Mouse (Mus musculus) gastrocnemius, postnatal 10 days (tissue): ENCODE measurements around the gene Dazl. TPM values are rescaled to one million over a fixed set of nuclear protein-coding genes. Genes with fewer than 3 reads are reported as not detected.

Experiments
- DNase-seq: peaks from one replicate; pipeline ENCODE4 v3.0.0; 2021; ENCODE audit warnings: mixed read lengths
- long read RNA-seq, 2 experiments: library from polyadenylated mRNA; stranded (forward); transcript quantifications; one replicate each; pipeline ENCODE4 v2.0.0; 2021
- total RNA-seq, 2 experiments: library from RNA; stranded (reverse); gene quantifications; 2 replicates each; pipeline ENCODE4 v1.2.3; 2021

The Dazl gene
- under 1 TPM; 0.14 to 0.29 TPM for total RNA-seq
- long read RNA-seq, experiment 1, result 0 reads
- long read RNA-seq, experiment 2, result 0 reads

DNA sequence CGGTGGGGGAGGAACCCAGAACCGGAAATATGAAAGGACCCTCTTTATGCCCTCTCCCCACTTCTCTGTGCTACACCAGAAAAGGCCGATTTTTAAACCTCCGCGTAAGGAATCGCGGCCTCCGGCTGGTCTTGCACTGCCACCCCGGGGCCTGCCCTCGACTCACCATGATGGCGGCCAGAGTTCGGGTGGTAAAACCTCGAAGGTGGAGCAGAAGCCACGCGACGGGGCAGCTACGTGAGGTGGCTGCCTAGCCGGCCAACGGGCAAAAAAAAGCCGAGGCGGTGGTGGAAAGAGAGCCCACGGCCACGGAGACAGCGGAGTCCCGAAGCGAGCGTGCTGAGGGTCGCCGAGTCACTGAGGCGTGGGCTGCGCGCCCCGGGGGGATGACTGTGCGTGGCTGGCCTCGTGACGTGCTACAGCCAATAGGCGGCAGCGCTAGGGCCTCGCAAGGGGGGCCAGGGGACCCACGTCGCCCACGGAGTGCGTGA, at the start of gene Dazl:
Gene Dazl (minus strand): TSS at position 396 of the 491 bp plus-strand sequence.
- no peak for DNase-seq

DNA sequence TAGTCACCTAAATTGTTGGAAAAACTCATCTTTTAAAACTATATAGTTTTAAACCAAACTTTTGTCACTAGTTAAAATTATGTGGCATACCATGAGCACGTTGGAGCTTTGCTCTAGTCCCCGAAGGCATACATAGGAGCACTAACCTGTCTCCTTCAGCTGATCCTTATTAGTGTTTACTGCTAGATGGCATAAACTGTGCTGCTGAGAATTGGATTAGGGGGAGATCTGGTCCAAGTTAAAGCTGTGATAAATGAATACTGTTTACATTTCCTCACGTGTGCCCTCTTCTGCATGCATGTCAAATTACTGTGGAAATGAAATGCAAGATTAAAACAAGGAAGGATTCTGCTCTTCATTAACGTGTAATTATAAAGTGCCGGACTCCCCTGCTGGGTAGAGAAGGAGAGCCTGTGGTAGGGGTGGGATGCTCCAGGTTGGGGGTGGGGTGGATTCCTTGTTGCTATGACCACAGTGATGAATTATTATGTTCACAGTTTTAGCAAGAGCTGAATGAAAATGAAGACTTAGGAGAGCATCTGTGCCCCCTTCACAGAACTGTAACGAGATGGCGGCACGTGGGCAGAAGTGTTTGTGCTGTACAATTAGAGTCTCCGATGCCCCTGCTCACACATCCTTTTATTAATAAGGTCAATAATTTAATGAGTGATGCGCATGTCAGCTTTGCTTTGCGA, 48.6 kb upstream of the Dazl start:
- no peak for DNase-seq

DNA sequence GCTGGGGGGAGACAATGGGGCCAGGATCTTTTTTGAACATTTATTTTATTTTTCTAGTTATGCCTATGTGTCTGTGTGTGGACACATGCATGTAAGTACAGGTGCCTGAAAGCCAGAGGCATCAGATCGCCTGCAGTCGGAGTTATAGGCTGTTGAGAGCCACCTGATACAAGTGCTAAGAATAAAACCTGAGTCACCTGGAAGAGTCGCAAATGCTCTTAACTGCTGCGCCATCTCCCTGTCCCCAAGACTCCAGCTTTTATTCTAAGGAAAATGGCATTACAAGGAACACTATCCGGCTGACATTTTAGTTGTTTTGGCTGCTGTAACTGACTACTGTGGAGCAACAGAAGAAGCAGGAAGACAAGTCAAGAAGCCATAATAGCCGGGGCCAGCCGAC, 45.5 kb upstream of the Dazl start:
- no peak for DNase-seq

DNA sequence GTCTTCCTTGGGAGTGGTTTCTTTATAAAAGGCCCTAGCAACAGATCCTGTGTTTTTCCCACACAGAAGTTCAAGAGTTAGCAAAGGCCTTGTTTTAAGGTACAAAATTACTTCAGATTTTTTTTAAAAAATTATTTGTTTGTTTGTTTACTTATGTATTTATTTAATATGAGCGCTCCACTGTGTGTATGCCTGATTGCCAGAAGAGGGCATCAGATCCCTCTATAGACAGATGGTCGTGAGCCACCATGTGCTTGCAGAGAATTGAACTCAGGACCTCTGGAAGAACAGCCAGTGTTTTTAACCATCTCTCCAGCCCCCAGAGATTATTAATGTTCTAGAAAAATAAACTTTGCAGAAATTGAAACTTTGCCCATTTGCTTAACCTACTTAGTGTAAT, 42.3 kb upstream of the Dazl start:
- DNase-seq, result no peak

DNA sequence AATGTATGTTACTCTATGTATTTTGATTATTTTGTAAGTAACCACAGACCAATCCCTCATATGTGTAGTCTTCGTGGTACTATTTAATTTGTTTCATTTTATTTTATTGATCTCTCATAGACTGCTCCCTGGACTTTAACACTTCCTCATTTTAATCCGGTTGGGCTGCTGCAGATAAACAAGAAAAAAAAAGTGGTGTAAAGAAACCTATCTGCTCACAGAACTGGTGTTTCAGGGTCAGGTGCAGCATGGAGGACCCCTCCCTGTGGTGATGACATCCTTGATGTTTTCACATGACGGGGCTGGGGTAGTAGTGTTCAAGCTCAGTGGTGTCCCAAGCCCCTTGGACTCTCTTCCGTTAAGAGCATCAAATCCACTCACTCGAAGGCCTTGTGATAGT, 41.3 kb upstream of the Dazl start:
- DNase-seq, result no peak

DNA sequence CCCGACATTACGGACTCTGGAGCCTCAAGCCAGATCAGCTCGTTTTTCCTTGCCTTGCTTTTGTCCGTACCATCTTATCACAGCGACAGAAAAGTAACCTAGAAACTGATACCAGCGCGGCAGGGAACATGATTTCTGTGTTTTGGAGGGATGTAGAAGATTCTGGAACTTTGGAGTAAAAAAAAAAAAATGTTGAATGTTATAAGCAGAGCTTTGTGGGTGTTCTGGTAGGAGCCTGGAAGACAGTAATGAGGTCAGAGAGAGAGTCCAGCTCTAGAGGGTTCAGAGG, 38.5 kb upstream of the Dazl start:
- DNase-seq, result no peak

DNA sequence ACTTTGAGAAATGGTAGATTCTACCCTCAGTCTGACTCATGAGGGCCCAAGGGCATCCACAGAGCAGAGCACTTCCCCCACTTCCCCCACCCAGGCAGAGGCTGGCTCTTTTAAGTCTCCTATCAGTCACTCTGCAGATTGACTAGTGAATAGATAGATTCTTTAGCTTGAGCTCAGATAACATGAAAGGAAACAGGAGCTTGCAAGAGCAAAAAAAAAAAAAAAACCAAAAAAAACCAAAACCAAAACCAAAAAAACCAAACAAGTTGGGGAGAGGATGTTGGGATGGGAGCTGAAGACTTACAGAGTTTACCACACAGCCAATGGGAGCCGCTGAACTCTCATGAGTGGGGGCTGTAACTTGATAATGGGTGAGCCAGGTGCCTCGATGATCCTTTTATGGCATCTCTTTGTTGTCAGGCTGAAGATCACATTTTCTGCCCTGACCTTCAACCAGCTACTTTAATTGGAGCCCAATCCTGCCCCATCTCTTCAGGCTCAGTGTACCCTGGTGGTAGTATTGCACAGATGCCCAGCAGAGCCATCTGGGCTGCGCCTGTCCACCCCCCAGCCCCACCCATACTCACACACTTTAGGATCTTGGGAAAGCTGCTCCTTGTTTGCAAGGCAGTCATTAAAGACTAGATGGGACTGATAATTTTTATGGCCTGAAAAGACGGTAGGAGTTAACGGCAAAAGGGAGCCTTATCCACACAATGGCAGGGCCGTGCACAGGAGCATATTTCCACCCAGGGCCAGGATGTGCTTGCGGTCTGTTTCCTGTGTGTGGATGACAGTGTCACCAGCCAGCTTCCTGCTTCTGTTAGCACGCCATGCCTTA, 38.0 kb upstream of the Dazl start:
- no peak for DNase-seq

DNA sequence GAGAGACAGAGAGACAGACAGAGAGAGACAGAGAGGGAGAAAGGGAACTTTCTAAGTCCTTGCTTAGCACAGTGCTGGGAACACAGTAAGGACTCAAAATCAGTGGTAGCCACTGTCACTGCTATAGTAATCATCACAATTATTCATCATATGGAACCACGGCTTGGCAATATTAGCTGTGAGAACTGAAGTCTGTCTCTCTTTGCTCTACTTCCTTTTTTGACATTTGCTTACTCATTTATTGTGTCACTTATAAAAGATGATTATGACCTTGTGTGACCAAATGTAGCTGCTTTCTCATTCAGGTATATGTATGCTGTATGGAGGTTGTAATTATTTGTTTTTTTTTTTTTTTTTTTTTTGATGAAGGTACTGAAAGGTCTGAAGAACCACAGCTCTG, 36.8 kb upstream of the Dazl start:
- no peak for DNase-seq

DNA sequence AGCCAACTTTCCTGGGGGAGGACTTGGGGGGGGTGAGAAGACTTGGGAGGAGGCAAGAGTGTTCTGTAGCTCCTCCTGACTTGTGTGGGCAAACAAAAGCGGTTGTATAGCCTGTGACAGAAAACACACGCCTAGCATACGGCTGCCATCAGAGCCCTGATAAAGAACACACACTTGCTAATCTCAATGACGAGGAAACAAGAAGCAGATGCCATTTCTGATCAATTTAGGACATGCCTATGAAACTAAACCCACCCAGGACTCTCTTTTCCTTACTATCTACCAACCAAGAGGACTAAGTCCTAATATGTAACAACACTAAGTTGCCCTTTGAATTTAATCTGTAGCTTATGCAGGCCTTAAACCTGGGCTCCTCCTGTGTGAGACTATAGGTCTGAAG, 31.2 kb upstream of the Dazl start:
- no peak for DNase-seq

DNA sequence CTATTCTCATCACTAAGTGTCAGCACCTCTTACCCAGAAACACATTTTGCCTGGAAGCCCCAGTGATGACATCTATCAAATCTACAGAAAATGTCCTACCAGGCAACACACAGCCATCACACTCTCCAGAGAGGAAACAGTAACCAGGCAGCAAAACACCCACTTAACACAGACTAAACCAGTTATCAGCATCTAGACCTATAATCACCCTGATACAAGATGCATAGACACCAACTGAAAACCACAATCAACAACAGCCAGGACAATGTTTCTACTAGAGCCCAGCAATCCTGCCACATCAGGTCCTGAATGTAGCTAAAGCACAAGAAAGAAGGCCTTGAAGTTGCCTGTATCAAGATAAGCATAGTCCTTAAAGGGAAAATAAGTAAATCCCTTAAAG, 25.4 kb upstream of the Dazl start:
- no peak for DNase-seq

DNA sequence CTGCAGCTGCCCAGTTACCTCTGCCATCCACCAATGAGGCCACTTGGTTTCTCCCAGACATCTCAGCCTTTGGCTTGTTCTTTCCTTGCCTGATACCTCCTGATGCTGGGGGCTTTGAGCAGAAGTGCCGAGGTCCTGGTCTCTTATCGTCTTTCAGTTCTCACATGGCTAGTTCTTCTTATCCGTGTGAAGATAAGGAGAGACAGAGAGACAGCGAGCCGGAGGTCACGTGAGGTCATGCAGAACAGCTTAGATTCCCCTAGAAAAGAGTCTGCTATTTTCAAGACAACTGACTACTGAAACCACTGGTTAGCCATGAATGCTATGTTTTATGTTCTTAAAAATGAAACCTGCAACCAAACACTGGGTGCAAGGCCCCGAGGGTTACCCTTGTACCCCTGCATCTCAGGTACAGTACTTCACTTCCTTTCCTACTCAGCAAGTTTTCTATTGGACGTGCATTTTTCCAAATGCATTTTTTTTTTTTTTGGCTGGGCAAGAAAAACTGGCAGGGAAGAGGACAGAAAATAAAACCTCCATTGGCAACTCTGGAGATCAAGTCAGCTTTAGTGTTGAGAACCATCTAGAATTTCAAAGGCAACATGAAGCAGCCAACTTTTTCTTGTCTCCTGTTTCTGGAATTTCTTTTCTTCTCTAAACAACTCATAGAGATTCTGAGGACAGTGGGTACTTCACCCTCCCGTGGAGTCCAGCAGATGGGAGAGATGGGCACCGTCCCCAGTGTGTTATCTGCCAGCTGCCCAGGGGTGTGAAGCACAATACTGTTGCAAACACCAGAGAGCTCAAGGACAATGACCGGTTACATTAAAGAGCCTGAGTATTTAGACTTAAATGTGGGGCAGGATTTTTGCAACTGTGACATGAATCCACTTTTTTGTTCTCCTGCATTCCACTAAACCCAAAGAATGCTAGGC, 23.0 kb upstream of the Dazl start:
- no peak for DNase-seq

DNA sequence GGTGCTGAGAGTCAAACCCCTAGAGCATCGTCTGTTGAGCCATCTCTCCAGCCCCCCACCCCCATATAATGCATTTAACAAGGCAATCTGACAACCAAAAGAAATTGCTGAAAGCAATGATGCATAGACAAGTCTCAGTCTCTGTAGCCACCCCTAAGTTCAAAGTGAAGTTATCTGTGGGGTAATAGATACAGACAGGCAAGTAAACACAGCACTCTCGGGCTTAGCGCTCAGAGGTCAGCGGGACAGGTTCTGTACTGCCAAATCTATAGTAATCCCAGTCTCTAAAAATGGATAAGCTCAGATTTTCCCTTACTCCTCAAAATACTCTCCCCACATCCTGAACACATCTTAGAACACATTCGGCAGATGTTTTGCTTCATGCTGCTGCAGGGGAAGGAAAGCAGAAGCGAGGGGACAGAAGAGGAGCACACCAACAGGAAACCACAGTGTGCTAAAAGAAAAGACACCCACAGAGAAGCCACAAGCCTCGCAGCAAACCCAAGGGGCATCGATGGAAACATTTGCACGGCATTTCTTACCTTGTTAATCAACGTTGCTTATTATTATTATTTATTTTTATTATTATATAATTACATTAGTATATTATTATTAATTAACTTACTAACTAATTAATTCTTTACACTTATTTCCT, 16.8 kb upstream of the Dazl start:
- DNase-seq, result no peak

DNA sequence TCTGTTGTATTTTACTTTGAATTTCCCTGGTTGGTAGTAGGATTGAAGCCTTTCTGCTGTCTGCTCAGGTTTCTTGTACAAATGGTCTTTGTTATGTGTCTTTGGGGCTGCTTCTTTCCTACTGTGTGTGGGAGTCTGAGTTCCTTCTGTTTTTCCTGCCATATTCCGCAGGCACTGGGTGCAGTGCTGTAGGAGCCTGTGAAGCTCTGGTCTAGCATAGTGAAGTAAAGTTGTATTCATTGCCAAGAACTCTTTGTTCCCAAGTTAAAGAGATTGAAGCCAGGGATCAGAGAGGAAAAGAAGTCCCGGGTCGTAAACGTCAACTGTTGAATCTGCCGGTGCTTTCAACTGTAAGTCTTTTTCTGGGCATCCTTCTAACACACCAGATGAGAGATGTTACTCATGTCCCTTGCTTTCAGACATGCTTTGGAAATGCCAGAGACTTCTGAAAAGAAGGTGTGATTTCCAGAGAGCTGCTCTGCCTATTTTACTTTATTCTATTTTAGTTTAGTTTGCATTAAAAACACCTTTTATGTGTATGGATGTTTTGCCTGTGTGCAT, 16.2 kb upstream of the Dazl start:
- no peak for DNase-seq

DNA sequence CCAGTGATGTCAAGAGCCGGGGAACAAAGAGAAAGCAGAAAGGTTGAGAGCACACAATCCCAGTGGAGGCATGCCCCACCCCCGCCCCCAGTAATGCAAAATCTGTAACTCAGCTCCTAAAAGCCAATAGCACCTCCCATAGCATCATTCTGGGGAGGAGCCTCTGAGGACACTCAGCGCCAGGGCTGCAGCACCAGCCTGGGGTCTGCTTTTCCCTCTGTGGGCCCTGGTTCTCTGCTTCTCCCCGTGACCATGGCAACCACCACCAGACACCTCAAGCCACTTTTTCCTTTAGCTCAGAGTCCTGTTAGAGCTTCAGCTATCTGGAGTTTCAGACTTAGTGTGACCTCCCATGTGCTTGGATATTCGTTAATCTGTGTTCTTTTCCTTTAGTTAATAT, 15.4 kb upstream of the Dazl start:
- no peak for DNase-seq

DNA sequence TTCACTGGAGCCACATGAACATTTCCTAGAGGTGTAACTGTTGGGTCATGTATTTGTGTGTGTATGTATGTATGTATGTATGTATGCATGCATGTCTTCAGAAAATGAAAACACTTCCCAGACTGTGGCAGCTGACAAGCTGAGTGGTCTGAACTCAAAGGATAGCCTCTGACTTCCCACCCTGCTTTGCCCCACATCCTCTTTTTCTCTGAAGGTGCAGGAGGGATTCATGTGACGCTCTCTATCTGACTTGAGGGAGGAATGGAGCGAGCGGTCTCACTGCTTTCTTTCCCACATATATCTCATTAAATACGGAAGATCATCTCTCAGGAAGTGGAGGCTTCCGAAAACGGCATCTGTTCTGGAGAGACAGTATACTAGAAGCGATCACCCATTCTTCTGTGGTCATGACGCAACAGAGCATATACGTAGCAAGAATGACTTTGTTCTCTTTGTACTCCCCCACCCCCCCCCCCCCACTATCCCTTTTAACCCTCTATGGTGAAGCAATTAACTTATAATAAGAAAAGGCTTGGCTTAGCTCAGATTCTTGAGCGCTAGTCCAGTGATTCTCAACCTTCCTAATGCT, 14.7 kb upstream of the Dazl start:
- no peak for DNase-seq

DNA sequence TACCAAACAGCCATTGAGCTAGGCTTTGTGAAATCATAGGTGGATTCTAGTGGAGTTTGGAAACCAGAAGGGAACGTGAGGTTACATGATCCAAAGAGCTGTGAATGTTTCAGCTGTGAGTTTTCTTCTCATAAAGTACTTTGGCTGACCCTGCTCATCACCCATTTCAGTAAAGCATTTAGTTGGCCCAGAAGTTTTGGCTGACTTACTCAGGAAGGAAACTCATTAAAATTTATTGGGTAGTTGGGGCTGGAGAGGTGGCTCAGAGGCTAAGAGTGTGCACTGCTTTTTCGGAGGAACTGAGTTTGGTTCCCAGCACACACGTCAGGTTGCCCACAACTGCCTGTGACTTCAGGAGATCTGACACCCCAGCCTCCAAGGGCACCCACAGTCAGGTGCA, 9.4 kb upstream of the Dazl start:
- DNase-seq, result no peak

DNA sequence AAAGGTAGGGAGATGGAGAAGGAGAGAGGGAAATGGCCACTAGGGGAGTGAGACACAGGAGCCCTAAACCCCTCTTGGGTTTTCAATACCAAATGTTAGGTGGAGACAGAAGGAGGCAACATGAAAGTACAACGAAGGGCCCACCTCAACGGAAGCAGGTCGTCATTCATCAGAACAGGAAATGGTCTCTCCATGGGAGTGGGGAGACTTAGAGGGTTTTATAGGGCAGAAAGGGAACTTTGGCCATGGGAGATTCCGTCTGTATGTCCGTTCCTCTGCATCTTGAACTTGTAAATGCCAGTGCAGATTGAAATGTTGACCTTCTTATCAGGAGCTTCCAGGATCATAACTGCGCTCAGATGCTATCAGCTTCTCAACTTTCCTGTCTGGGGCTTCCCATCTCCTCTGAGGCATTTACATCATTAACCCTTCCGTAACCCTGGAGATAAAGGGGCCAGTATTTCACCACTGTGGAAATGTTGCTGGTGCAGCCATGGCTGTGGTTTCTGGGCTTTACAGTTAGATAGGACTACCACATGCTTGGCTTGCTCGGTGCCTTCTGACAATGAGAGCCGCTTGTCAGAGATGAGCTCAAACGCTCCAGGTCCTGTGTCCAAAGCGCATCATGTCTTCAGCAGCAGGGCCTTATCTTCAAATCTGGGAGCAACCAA, 6.9 kb upstream of the Dazl start:
- DNase-seq, result no peak

DNA sequence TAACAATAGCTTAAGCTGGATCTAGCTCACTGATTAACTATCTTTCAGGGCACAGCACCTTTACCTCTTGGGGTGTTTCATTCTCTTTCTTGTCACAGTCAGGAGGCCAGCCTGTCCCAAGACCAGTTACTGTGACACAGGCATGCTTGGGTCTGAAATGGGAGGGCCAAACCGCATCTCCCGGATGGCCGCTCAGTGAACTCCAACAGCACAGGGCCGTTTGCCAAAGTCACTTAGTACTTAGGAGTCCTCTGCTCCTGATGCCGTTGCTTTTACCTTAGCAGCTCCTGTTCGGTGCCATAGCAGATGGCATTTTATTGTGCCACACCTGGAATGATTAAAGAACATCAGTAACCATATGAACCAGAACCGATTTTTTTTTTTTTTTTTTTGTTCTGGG, 5.4 kb upstream of the Dazl start:
- DNase-seq, result no peak

DNA sequence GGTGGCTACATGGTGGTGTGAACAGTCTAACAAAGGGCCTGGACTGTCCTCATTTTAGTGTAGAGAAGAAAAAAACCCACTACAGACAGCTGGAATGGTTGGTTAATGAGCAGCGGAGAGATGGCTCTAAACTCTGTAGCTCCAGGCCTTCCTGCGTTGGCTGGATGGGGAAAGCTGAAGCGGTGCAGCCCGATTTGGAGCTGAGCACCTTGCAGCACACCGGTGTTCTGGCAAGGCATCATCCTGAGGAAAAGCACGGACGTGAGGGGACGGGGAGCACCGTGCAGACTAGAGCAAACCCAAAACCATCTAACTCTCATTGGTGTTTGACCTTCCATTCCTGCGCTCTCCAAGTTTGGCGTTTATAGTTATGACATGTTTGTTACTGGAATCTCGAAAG, 1.3 kb upstream of the Dazl start:
- DNase-seq, result no peak

DNA sequence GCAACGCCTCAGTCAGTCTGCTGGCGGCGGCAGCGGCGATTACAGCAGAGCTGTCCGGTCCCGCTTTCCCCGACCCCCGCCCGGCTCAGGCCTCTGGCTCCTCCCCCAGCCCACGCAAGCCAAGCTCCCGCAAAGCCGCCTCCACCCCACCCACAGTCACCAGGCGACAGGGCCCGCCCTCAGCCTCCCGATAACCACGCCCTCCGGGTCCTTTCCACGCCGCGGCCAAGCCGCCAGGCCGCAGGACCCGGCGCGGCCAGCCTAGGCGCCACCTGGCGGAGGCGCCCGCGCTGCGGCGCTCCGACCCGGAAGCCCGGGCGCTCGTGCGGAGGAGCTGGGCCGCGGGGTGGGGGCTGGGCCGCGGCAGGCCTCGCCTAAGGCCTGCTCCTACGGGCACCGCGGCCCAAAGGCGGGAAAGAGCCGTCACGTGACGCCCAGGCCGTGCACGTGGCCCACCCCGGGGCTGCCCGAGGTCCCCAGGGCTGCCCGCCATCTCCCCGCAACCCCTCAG, 720 bp downstream of the Dazl start:
- DNase-seq, result peak; percentile 90
